Mouse (Mus musculus) ES-Bruce4 (cell line): ENCODE measurements at regions not wholly inside any gene's neighbourhood (a gene's known extent, or its start where the extent isn't known, plus 50 kb on each side); places are given as distances from the start of the nearest gene placed in this dataset.

Source experiments
- CTCF ChIP-seq: IDR thresholded peaks from one replicate; pipeline ENCODE4 v1.8.1; 2011; ENCODE audit warnings: low read depth, low read length
- POLR2A ChIP-seq: IDR thresholded peaks from one replicate; pipeline ENCODE4 v1.8.1; 2011; ENCODE audit warnings: low read length; ENCODE audit not compliant: insufficient read depth

DNA sequence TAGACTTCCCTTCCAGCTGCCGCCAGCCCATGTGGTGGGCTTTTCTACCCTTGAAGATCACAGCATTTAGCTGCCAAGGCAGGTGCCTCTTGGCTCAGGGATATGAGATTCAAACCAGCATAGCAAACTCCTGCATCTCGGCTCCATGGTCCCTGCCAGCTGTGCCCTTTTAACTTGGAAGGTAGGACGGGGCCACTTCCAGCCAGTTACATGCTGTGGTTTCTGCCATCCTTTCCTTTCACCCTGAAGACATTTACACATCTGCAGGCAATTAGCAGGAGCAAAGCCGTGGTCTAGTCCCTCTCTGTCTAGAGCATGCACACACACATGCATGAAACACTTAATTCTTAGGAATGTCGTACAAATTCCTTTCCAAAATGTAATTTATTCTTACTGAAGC is 64.1 kb upstream of the Sh3gl3 start:
- no peak for TF ChIP-seq CTCF
- TF ChIP-seq POLR2A = no peak
